Mouse (Mus musculus) liver, adult (tissue): ENCODE data around the gene Hoxb3.

Experiments used
- GATA4 ChIP-seq: IDR thresholded peaks from 2 replicates; pipeline ENCODE4 v1.6.1; 2014; ENCODE audit warnings: mild to moderate bottlenecking, low read length; ENCODE audit not compliant: insufficient replicate concordance

Hoxb3 gene

GRCm38 (mm10) chr11:96387635-96388034 lies 64.5 kb downstream of the Hoxb3 start:
- TF ChIP-seq GATA4: no peak

GRCm38 (mm10) chr11:96396772-96397626 lies 73.9 kb downstream of the Hoxb3 start:
- TF ChIP-seq GATA4: no peak
